Mouse (Mus musculus) brain, embryonic 14.5 days (tissue): Measurements from ENCODE around the gene Cdh1.

Source experiments
- CTCF ChIP-seq: fragments of 200-500 bp; IDR thresholded peaks from 2 replicates; pipeline ENCODE4 v1.5.1; 2012; ENCODE audit warnings: inconsistent platforms, mild to moderate bottlenecking, moderate library complexity, borderline replicate concordance; ENCODE audit not compliant: insufficient read depth, insufficient read length; ENCODE audit errors: extremely low read depth
- POLR2A ChIP-seq: fragments of 200-500 bp; IDR thresholded peaks from 2 replicates; pipeline ENCODE4 v1.6.1; 2012; ENCODE audit warnings: mild to moderate bottlenecking, inconsistent platforms, borderline replicate concordance; ENCODE audit not compliant: poor library complexity, insufficient read depth, insufficient read length, severe bottlenecking; ENCODE audit errors: extremely low read depth

DNA sequence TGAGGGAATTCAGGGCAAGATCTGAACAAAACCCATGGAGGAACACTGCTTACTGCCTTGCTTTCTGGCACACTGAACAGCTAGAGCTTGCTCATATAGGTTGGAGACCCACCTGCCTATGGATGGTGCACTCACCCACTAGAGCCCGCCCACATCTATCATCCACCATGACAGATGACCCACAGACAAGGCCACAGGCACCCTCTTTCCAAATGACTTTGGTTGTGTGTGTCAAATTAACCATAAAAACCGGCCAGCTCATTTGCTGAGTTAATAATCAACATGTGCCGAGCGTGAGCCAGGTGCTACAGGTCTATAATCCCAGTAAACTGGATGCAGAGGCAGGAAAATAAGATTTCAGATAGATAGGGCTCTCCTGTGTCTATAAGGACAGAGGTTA is 32.8 kb upstream of the Cdh1 start:
- TF ChIP-seq POLR2A: no peak
- no peak for TF ChIP-seq CTCF
